Mouse (Mus musculus) brown adipose tissue, adult 24 weeks (tissue): ENCODE measurements around the gene Ccdc17. TPM values are rescaled to one million over a fixed set of nuclear protein-coding genes. Genes with fewer than 3 reads are reported as not detected.

ENCODE experiments used
- H3K27ac ChIP-seq: fragments of 200-500 bp; replicated peaks from 2 replicates; pipeline ENCODE4 v1.5.1; 2012; ENCODE audit warnings: low read depth, mild to moderate bottlenecking, low read length
- H3K4me1 ChIP-seq: fragments of 200-500 bp; 2 replicates; pipeline ENCODE4 v1.6.1; 2012; ENCODE audit warnings: low read length, mixed read lengths; ENCODE audit not compliant: control insufficient read depth, insufficient read depth, insufficient read length
- H3K4me3 ChIP-seq: fragments of 200-500 bp; 2 replicates; pipeline ENCODE4 v1.5.1; 2012; ENCODE audit warnings: low read depth, mild to moderate bottlenecking, low read length, moderate library complexity; ENCODE audit not compliant: insufficient read depth
- polyA plus RNA-seq: library from polyadenylated mRNA; stranded (reverse); fragments of >200 nt; gene quantifications from 2 replicates; pipeline ENCODE4 v1.2.4, GENCODE M21; 2012; ENCODE audit not compliant: missing spikeins, insufficient read depth, insufficient read length

Gene Ccdc17
- polyA plus RNA-seq, 1 experiment, result 2.7 TPM

DNA sequence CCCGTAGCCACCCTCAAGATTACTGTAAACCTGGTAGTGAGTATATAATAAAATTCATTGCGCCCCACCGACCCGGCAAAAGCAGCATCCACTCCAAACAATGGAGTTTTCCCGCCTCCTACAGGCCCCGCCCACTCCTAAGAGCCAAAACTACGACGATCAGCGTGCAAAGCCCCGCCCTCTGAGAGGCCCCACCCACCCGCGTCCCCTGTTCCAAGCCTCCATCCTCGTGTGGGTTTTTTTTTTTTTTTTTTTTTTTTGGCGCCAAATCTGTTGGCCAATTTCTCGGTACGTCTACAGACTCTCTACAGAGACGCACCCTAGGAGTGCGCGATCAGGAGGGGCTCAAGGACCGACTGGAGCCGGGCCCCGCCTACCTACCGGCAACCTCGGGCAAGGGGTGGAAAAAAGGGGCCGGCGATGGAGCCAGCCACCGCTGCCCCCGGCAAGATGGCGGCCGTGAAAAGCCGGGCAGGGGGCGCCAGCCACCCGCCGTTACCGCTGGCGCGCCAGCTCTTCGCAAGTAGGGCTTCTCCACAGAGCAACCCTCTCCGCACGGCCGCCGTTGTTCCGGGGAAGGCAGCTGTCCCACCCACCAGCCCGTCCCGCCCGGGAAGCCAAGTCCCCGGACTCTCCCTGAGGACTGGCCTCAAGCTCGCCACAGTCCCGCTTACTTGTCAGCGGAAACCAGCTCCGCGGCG lies 30.4 kb downstream of the Ccdc17 start:
- Histone ChIP-seq H3K27ac (peak overlapping the region; percentile 63; the same call in 1 of the 2 replicates), H3K4me1 (no peaks in the 10 kb centered on the region), H3K4me3 (peak overlapping the region; percentile 95)

DNA sequence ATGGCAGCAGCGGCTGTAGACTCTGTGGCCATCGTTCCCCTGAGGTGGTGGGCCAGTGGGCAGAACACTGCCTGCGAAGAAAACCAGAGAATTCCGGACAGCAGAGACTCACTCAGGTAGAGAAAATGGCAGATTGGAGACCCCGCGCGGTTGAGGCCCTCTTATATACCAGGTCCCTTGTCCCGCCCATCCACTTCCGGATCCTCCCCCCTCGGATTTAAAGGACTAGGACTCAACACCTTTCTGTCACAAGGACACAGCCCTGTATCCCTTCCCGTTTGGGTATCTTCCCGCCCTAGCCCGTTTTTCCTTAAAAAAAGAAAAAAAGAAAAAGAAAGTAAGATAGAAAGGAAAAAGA lies 30.9 kb downstream of the Ccdc17 start:
- Histone ChIP-seq H3K4me1 (no peaks in the 10 kb centered on the region), H3K27ac (peak overlapping the region; percentile 63; the same call in 1 of the 2 replicates), H3K4me3 (peak overlapping the region; percentile 95)

DNA sequence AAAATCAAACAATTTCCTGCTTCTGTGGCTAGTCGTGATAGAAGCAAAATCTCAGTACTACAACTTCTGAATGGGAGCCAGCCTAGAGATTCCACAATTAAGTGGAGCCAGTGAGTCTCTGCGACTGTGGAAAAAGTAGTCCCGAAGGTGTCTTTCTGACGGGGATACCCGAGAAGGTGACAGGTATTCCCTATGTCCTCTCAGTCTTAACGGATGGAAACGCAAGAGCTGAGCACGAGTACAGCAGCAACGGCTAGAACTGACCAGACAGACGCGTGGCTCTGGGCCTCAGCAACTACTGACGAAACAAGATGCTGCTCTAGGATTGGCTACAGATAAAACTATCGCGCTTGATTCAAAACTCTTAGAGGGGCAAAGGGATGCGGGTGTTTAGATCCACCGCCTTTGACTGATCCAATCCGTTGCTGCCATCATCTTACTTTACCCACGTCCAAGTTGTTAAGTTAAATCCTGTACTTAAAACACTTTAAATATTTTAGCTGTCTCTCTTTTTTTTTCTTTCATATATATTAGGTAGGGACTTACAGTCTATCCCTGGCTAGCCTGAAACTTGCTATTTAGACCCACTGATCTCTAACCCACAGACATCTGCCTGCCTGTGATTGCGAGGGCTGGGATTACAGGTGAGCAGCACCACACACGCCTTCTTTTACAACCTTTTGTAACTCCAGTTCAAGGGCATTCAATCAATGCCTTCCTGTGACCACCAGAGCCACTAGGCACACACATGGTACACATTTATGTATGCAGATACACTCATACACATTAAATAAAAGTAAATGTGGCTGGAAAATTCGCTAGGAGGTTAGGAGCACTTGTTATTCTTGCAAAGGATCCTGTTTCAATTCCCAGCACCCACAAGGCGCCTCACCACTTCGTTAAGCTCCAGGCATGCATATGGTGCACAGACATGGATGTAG lies 31.5 kb downstream of the Ccdc17 start, which contains the start of gene Nasp:
Nasp (minus strand) TSS at position 220 of the 941 bp plus-strand sequence.
- peak within 1 kb of the TSS; percentile 63; the same call in 1 of the 2 replicates for H3K27ac ChIP-seq
- H3K4me1 ChIP-seq, result no peaks in the 10 kb centered on the region
- H3K4me3 ChIP-seq, result peak within 1 kb of the TSS; percentile 95

DNA sequence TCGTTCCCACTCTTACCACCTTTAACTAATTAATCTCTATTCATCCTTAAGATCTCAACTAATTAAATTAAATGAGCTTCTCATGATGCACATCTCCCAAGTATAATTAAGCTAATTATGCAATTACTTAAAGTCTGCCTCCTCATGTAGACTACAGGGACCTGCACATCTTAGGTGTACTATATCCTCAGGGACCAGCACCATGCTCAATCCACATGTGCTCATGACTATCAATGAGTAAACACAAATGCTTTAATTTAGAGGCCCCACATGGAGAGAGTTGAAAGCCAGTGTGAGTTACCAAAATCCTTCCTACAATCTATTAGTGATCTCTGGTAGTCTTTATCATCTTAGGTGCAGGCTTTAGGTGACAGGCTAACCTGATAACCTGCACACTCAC lies 38.7 kb downstream of the Ccdc17 start:
- Histone ChIP-seq H3K27ac (no peak overlapping the region), H3K4me3 (no peak overlapping the region), H3K4me1 (no peaks in the 10 kb centered on the region)

DNA sequence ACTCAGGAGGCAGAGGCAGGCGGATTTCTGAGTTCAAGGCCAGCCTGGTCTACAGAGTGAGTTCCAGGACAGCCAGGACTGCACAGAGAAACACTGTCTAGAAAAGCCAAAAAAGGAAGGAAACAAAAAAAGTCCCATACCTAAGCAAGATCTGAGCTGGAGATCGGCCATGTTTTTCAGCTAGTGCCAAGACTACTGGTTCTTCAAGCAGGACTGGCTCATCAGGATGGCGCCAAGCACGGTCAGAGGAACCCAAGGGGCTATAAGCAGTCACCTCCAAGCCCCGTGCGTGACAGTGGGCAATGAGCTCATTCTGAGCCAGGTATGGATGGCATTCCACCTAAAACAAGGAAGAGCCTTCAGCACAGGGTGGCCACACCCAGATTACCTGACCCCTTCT lies 42.4 kb downstream of the Ccdc17 start:
- Histone ChIP-seq H3K4me3 (no peak overlapping the region), H3K27ac (no peak overlapping the region), H3K4me1 (no peaks in the 10 kb centered on the region)

DNA sequence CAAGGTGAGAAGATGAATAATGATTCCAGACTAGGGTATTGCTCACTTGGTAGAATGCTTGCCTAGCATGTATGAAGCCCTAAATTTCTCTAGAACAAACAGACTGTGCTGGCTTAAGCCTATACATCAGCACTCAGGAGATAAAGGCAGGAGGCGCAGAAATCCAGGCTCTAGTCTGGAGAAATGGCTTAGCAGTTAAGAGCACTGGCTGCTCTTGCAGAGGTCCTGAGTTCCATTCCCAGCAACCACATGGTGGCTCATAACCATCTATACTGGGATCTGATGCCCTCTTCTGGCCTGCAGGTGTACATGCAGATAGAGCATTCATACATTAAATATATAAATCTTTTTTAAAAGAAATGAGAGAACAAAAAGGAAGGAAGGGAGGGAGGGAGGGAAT lies 45.6 kb downstream of the Ccdc17 start:
- Histone ChIP-seq H3K4me3 (no peak overlapping the region), H3K27ac (no peak overlapping the region), H3K4me1 (peaks cover 3% of the 10 kb centered on the region)

DNA sequence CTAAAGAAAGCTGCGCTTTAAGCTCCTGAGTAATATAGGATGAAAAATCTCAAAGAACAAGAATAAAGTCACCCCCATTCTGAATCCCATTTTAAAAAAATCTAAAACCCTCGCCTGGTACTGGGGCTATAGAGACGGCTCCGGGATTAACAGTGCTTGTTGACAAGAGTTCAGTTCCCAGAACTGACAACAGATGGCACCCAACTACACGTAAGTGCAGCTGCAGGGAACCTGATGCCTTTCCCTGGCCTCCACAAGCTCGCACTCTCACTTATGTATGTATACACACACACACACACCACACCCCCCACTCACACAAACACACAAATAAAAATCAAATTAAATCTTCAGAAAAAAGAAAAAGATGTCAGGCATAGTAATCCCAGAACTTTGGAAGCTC lies 47.9 kb downstream of the Ccdc17 start:
- Histone ChIP-seq H3K4me1 (peaks cover 6% of the 10 kb centered on the region), H3K4me3 (no peak overlapping the region), H3K27ac (no peak overlapping the region)

DNA sequence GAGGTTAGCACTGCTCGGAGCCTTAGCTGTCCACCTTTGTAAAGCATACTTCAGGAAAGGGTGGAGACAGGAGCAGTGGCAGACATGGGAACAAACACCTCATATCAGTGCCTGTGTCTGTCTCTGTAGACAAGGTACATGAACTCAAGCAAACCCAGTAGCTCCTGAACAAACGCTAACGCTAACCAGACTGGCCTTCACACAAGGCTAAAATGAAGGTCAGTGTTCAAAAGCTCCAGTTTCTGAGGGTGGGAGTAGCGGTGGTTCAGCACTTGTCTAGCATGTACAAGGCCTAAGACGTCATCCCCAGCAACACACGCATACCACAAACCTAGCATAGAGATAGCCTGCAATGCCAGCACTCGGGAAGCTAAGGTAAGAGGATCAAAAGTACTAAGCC lies 49.2 kb downstream of the Ccdc17 start:
- no peak overlapping the region for H3K4me3 ChIP-seq
- peaks cover 13% of the 10 kb centered on the region for H3K4me1 ChIP-seq
- peak overlapping the region; percentile 10; the same call in 1 of the 2 replicates for H3K27ac ChIP-seq

DNA sequence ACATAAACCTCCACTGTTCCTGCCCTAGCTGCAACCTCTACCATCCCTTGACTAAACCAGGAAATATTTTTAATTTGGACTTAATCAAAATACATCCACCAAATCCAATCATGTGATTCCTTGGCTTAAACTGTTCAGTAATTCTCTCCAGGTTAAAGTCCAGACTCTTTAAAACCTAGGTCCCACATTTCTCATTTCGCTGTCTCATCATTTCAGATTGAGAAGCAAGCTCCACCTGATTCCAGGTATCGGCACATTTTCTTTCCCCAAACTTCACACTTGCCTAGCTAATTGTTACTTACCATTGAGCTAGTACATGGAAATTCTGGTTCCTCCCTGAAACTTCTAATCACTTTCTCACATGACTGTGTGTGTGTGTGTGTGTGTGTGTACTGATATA lies 53.0 kb downstream of the Ccdc17 start:
- Histone ChIP-seq H3K4me3 (peak overlapping the region; percentile 97; the same call in 1 of the 2 replicates), H3K4me1 (peaks cover 13% of the 10 kb centered on the region), H3K27ac (no peak overlapping the region)

Other genes with a start within 250 kb of the Ccdc17 start
- 10.7 and 11.4 TPM in 2 replicates for gene Mast2, start 132.5 kb upstream of the Ccdc17 start, polyA plus RNA-seq
- gene Ipp, start 89.1 kb upstream of the Ccdc17 start, polyA plus RNA-seq, result 7.8 and 8.1 TPM in 2 replicates
- 51.5 and 53.6 TPM in 2 replicates for gene Tmem69, start 40.7 kb upstream of the Ccdc17 start, polyA plus RNA-seq
- 47.5 and 53.5 TPM in 2 replicates for gene Gpbp1l1, start 39.0 kb upstream of the Ccdc17 start, polyA plus RNA-seq
- 7.7 and 12.5 TPM in 2 replicates for gene Nasp, start 31.3 kb downstream of the Ccdc17 start, polyA plus RNA-seq
- gene Akr1a1, start 55.0 kb downstream of the Ccdc17 start, polyA plus RNA-seq, result 444 and 532 TPM in 2 replicates
- 971 and 1,048 TPM in 2 replicates for gene Prdx1, start 88.9 kb downstream of the Ccdc17 start, polyA plus RNA-seq
- gene Mmachc, start 111.8 kb downstream of the Ccdc17 start, polyA plus RNA-seq, result 49.4 and 64.1 TPM in 2 replicates
- gene Ccdc163, start 111.9 kb downstream of the Ccdc17 start, polyA plus RNA-seq, result 12.1 and 12.3 TPM in 2 replicates
- 1.7 and 6.7 TPM in 2 replicates for gene Tesk2, start 124.3 kb downstream of the Ccdc17 start, polyA plus RNA-seq
- gene Toe1, start 211.0 kb downstream of the Ccdc17 start, polyA plus RNA-seq, result 6.0 and 7.8 TPM in 2 replicates
- gene Mutyh, start 211.1 kb downstream of the Ccdc17 start, polyA plus RNA-seq, result 3.3 and 3.6 TPM in 2 replicates
- 6.5 and 10.3 TPM in 2 replicates for gene Hpdl, start 225.1 kb downstream of the Ccdc17 start, polyA plus RNA-seq